Mouse (Mus musculus) hindbrain, embryonic 13.5 days (tissue): ENCODE measurements around the gene Tmem163. TPM values are rescaled to one million over a fixed set of nuclear protein-coding genes. Genes with fewer than 3 reads are reported as not detected.
A peak's percentile ranks its signal among the peaks of the same experiment; 100 is the strongest.

ENCODE experiments used
- ATAC-seq: fragments of 200-750 bp; cut with Nextera tagmentation; 2 replicates; pipeline ENCODE4 v1.8.0; 2017; ENCODE audit warnings: moderate TSS enrichment; ENCODE audit not compliant: low FRiP score
- H3K27ac ChIP-seq: fragments of 300-500 bp; sonication (generic); 2 replicates; pipeline ENCODE4 v1.5.1; 2015; ENCODE audit warnings: inconsistent platforms, mild to moderate bottlenecking, moderate library complexity
- H3K27me3 ChIP-seq: fragments of 300-500 bp; sonication (generic); 2 replicates; pipeline ENCODE4 v1.6.1; 2015; ENCODE audit warnings: mild to moderate bottlenecking, inconsistent platforms
- H3K36me3 ChIP-seq: fragments of 300-500 bp; sonication (generic); 2 replicates; pipeline ENCODE4 v1.6.1; 2015; ENCODE audit warnings: mild to moderate bottlenecking, inconsistent platforms
- H3K4me1 ChIP-seq: fragments of 300-500 bp; sonication (generic); replicated peaks from 2 replicates; pipeline ENCODE4 v1.6.1; 2015; ENCODE audit warnings: inconsistent platforms
- H3K4me2 ChIP-seq: fragments of 300-500 bp; sonication (generic); 2 replicates; pipeline ENCODE4 v1.6.1; 2015; ENCODE audit warnings: inconsistent platforms, mild to moderate bottlenecking, moderate library complexity
- H3K4me3 ChIP-seq: fragments of 300-500 bp; sonication (generic); 2 replicates; pipeline ENCODE4 v1.5.1; 2015; ENCODE audit warnings: mild to moderate bottlenecking, inconsistent platforms
- H3K9ac ChIP-seq: fragments of 300-500 bp; sonication (generic); 2 replicates; pipeline ENCODE4 v1.6.1; 2015; ENCODE audit warnings: mild to moderate bottlenecking, inconsistent platforms
- H3K9me3 ChIP-seq: fragments of 300-500 bp; sonication (generic); 2 replicates; pipeline ENCODE4 v1.6.1; 2016; ENCODE audit warnings: inconsistent platforms
- WGBS: fragments of 180-500 bp; shearing (Covaris S2); methylation state at CpG from one replicate; pipeline ENCODE4 v1.1.7; 2015; 5-methylcytosine and 5-hydroxymethylcytosine counted together
- polyA plus RNA-seq: library from polyadenylated mRNA; unstranded; fragments of >200 nt; fragmentation: Nextera tagmentation; extraction: Ambion mirVana; gene quantifications from 2 replicates; pipeline ENCODE4 v1.2.1, GENCODE M21; 2015

Gene Tmem163
- polyA plus RNA-seq, 1 experiment from 2014 or later, result 47.5 TPM

GRCm38 (mm10) chr1:127470175-127470574 is 209.2 kb downstream of the Tmem163 start:
- Histone ChIP-seq H3K4me3 (no peak overlapping the region), H3K36me3 (peaks cover 34% of the 10 kb centered on the region), H3K27ac (no peak overlapping the region), H3K9me3 (no peaks in the 10 kb centered on the region), H3K27me3 (no peaks in the 10 kb centered on the region), H3K9ac (no peak overlapping the region), H3K4me1 (no peaks in the 10 kb centered on the region), H3K4me2 (no peak overlapping the region)
- ATAC-seq, result no peak
- 88% methylated on average over 4 of the region's 4 CpGs for WGBS

- WGBS, result 98% methylated on average over 5 of the region's 5 CpGs
- Histone ChIP-seq H3K36me3 (peaks cover 27% of the 10 kb centered on the region), H3K4me2 (no peak overlapping the region), H3K27me3 (no peaks in the 10 kb centered on the region), H3K4me1 (peaks cover 4% of the 10 kb centered on the region; the same call in 1 of the 2 replicates), H3K27ac (no peak overlapping the region), H3K9me3 (no peaks in the 10 kb centered on the region), H3K4me3 (no peak overlapping the region), H3K9ac (no peak overlapping the region)
- ATAC-seq, result no peak
Observed at GRCm38 (mm10) chr1:127467238-127467637, 212.1 kb downstream of the Tmem163 start.

GRCm38 (mm10) chr1:127465292-127465691 is 214.1 kb downstream of the Tmem163 start:
- no peak overlapping the region for H3K9ac ChIP-seq
- 79% methylated on average over 6 of the region's 6 CpGs for WGBS
- no peaks in the 10 kb centered on the region for H3K9me3 ChIP-seq
- no peak for ATAC-seq
- H3K36me3 ChIP-seq, result peaks cover 17% of the 10 kb centered on the region
- H3K27me3 ChIP-seq, result no peaks in the 10 kb centered on the region
- 0 out of 2 replicates have a peak overlapping the region, but pooled peaks have one; percentile 32 for H3K27ac ChIP-seq
- no peak overlapping the region for H3K4me2 ChIP-seq
- no peak overlapping the region for H3K4me3 ChIP-seq
- H3K4me1 ChIP-seq, result peaks cover 8% of the 10 kb centered on the region; the same call in 1 of the 2 replicates

GRCm38 (mm10) chr1:127464041-127464440 is 215.3 kb downstream of the Tmem163 start:
- H3K9me3 ChIP-seq, result no peaks in the 10 kb centered on the region
- 84% methylated on average over 6 of the region's 6 CpGs for WGBS
- no peaks in the 10 kb centered on the region for H3K27me3 ChIP-seq
- no peak overlapping the region for H3K4me3 ChIP-seq
- no peak overlapping the region for H3K4me2 ChIP-seq
- H3K27ac ChIP-seq, result no peak overlapping the region
- H3K4me1 ChIP-seq, result peaks cover 11% of the 10 kb centered on the region
- no peak for ATAC-seq
- no peak overlapping the region for H3K9ac ChIP-seq
- H3K36me3 ChIP-seq, result peaks cover 9% of the 10 kb centered on the region; the same call in 1 of the 2 replicates

- Histone ChIP-seq H3K27ac (0 out of 2 replicates have a peak overlapping the region, but pooled peaks have one; percentile 26), H3K27me3 (no peaks in the 10 kb centered on the region), H3K4me2 (no peak overlapping the region), H3K4me1 (peaks cover 24% of the 10 kb centered on the region), H3K9me3 (no peaks in the 10 kb centered on the region), H3K9ac (no peak overlapping the region), H3K36me3 (peaks cover 9% of the 10 kb centered on the region; the same call in 1 of the 2 replicates), H3K4me3 (no peak overlapping the region)
- 0 out of 2 replicates have a peak, but pooled peaks have one; percentile 14 for ATAC-seq
- WGBS, result 64% methylated on average over 9 of the region's 9 CpGs
Observed at GRCm38 (mm10) chr1:127461017-127461416, 218.3 kb downstream of the Tmem163 start.

GRCm38 (mm10) chr1:127459576-127459975 is 219.8 kb downstream of the Tmem163 start:
- 70% methylated on average over 7 of the region's 7 CpGs for WGBS

GRCm38 (mm10) chr1:127459015-127459451 is 220.3 kb downstream of the Tmem163 start:
- Histone ChIP-seq H3K27ac (peak overlapping the region; percentile 74), H3K4me2 (no peak overlapping the region), H3K27me3 (no peaks in the 10 kb centered on the region), H3K36me3 (peaks cover 9% of the 10 kb centered on the region; the same call in 1 of the 2 replicates), H3K4me1 (peaks cover 21% of the 10 kb centered on the region), H3K9ac (peak overlapping the region; percentile 61; the same call in 1 of the 2 replicates), H3K9me3 (no peaks in the 10 kb centered on the region), H3K4me3 (no peak overlapping the region)
- 17% methylated on average over 6 of the region's 6 CpGs for WGBS
- peak; percentile 80 for ATAC-seq

More at GRCm38 (mm10) chr1:127459576-127459975, 219.8 kb downstream of the Tmem163 start:
- Histone ChIP-seq H3K27me3 (no peaks in the 10 kb centered on the region), H3K9me3 (no peaks in the 10 kb centered on the region), H3K4me2 (no peak overlapping the region), H3K4me1 (peaks cover 24% of the 10 kb centered on the region), H3K4me3 (no peak overlapping the region), H3K27ac (no peak overlapping the region), H3K9ac (no peak overlapping the region), H3K36me3 (peaks cover 9% of the 10 kb centered on the region; the same call in 1 of the 2 replicates)
- no peak for ATAC-seq

- Histone ChIP-seq H3K4me2 (no peak overlapping the region), H3K27me3 (no peaks in the 10 kb centered on the region), H3K36me3 (peaks cover 29% of the 10 kb centered on the region), H3K27ac (no peak overlapping the region), H3K9ac (no peak overlapping the region), H3K9me3 (no peaks in the 10 kb centered on the region; the same call in 1 of the 2 replicates), H3K4me3 (no peak overlapping the region), H3K4me1 (peaks cover 6% of the 10 kb centered on the region)
- whole genome bisulfite sequencing, result 97% methylated on average over 6 of the region's 6 CpGs
- ATAC-seq, result no peak
Observed at GRCm38 (mm10) chr1:127453397-127453796, 226.0 kb downstream of the Tmem163 start.

GRCm38 (mm10) chr1:127444836-127445485 is 234.4 kb downstream of the Tmem163 start:
- Histone ChIP-seq H3K36me3 (peaks cover 31% of the 10 kb centered on the region), H3K27me3 (no peaks in the 10 kb centered on the region), H3K4me2 (no peak overlapping the region), H3K9ac (no peak overlapping the region), H3K4me3 (no peak overlapping the region), H3K27ac (no peak overlapping the region), H3K4me1 (peaks cover 27% of the 10 kb centered on the region), H3K9me3 (no peaks in the 10 kb centered on the region; the same call in 1 of the 2 replicates)
- ATAC-seq, result no peak
- WGBS, result 51% methylated on average over 5 of the region's 5 CpGs

GRCm38 (mm10) chr1:127442880-127443877 is 236.2 kb downstream of the Tmem163 start:
- WGBS, result 29% methylated on average over 14 of the region's 14 CpGs

GRCm38 (mm10) chr1:127441736-127442135 is 237.6 kb downstream of the Tmem163 start:
- Histone ChIP-seq H3K36me3 (peaks cover 8% of the 10 kb centered on the region), H3K27ac (no peak overlapping the region), H3K4me1 (peaks cover 31% of the 10 kb centered on the region), H3K4me3 (no peak overlapping the region), H3K4me2 (no peak overlapping the region), H3K9ac (no peak overlapping the region), H3K27me3 (no peaks in the 10 kb centered on the region), H3K9me3 (no peaks in the 10 kb centered on the region)
- ATAC-seq, result no peak
- WGBS, result 87% methylated on average over 3 of the region's 3 CpGs

More at GRCm38 (mm10) chr1:127442880-127443877, 236.2 kb downstream of the Tmem163 start:
- Histone ChIP-seq H3K9me3 (no peaks in the 10 kb centered on the region), H3K4me1 (peaks cover 31% of the 10 kb centered on the region), H3K9ac (no peak overlapping the region), H3K4me3 (no peak overlapping the region), H3K27me3 (no peaks in the 10 kb centered on the region), H3K27ac (no peak overlapping the region), H3K4me2 (no peak overlapping the region), H3K36me3 (peaks cover 20% of the 10 kb centered on the region)
- ATAC-seq, result no peak

- no peak overlapping the region for H3K9ac ChIP-seq
- no peak for ATAC-seq
- no peak overlapping the region for H3K4me3 ChIP-seq
- peaks cover 2% of the 10 kb centered on the region; the same call in 1 of the 2 replicates for H3K36me3 ChIP-seq
- H3K27ac ChIP-seq, result no peak overlapping the region
- no peaks in the 10 kb centered on the region for H3K27me3 ChIP-seq
- no peak overlapping the region for H3K4me2 ChIP-seq
- no peaks in the 10 kb centered on the region for H3K9me3 ChIP-seq
- peaks cover 31% of the 10 kb centered on the region for H3K4me1 ChIP-seq
- 83% methylated on average over 1 of the region's 1 CpGs for WGBS
Observed at GRCm38 (mm10) chr1:127441007-127441406, 238.3 kb downstream of the Tmem163 start.
